Mouse (Mus musculus): Measurements from ENCODE around the gene 2010300C02Rik. TPM values are rescaled to one million over a fixed set of nuclear protein-coding genes. Genes with fewer than 3 reads are reported as not detected.
"Not testable (repeated sequence)": the region's sequence is repeated elsewhere in the genome, so short reads cannot be mapped to it uniquely, and the experiment has no call there.

Gene 2010300C02Rik
- total RNA-seq, 4 experiments from 2014 or later, result 319 to 384 (median 333) TPM

GRCm38 (mm10) chr1:37629876-37630275, 90.0 kb downstream of the 2010300C02Rik start:
- no peak for DNase-seq (ENCODE audit: low spot score in 2 of 2)

GRCm38 (mm10) chr1:37628749-37629148, 91.1 kb downstream of the 2010300C02Rik start:
- peak in 1 of 2 experiments; percentile 44 for DNase-seq (ENCODE audit: low spot score in 2 of 2)

GRCm38 (mm10) chr1:37624185-37624584, 95.7 kb downstream of the 2010300C02Rik start:
- no peak for DNase-seq (ENCODE audit: low spot score in 2 of 2)

- DNase-seq (ENCODE audit: low spot score in 2 of 2), result no peak
These were observed 97.8 kb downstream of the 2010300C02Rik start for GRCm38 (mm10) chr1:37622049-37622448.

- DNase-seq (ENCODE audit: low spot score in 2 of 2), result no peak
These were observed 100.3 kb downstream of the 2010300C02Rik start for GRCm38 (mm10) chr1:37619542-37619941.

- no peak for DNase-seq (ENCODE audit: low spot score in 2 of 2)
These were observed 102.8 kb downstream of the 2010300C02Rik start for GRCm38 (mm10) chr1:37617047-37617446.

GRCm38 (mm10) chr1:37616569-37616968, 103.3 kb downstream of the 2010300C02Rik start:
- no peak for DNase-seq (ENCODE audit: low spot score in 2 of 2)

- no peak for DNase-seq (ENCODE audit: low spot score in 2 of 2)
These were observed 104.4 kb downstream of the 2010300C02Rik start for GRCm38 (mm10) chr1:37615290-37616040.

GRCm38 (mm10) chr1:37614836-37615235, 105.0 kb downstream of the 2010300C02Rik start:
- peak in 1 of 2 experiments; percentile 28 for DNase-seq (ENCODE audit: low spot score in 2 of 2)

GRCm38 (mm10) chr1:37614130-37614529, 105.8 kb downstream of the 2010300C02Rik start:
- DNase-seq (ENCODE audit: low spot score in 2 of 2), result peak in 1 of 2 experiments; percentile 46

GRCm38 (mm10) chr1:37611032-37611431, 108.9 kb downstream of the 2010300C02Rik start:
- no peak for DNase-seq (ENCODE audit: low spot score in 2 of 2)

- DNase-seq (ENCODE audit: low spot score in 2 of 2), result no peak
These were observed 109.6 kb downstream of the 2010300C02Rik start for GRCm38 (mm10) chr1:37610242-37610641.

GRCm38 (mm10) chr1:37605694-37606093, 114.2 kb downstream of the 2010300C02Rik start:
- DNase-seq (ENCODE audit: low spot score in 2 of 2), result not testable (repeated sequence)

GRCm38 (mm10) chr1:37603206-37603605, 116.7 kb downstream of the 2010300C02Rik start:
- no peak for DNase-seq (ENCODE audit: low spot score in 2 of 2)

- DNase-seq (ENCODE audit: low spot score in 2 of 2), result no peak
These were observed 117.6 kb downstream of the 2010300C02Rik start for GRCm38 (mm10) chr1:37602268-37602667.

GRCm38 (mm10) chr1:37601461-37601860, 118.4 kb downstream of the 2010300C02Rik start:
- DNase-seq (ENCODE audit: low spot score in 2 of 2), result no peak

GRCm38 (mm10) chr1:37600640-37601175, 119.2 kb downstream of the 2010300C02Rik start:
- no peak for DNase-seq (ENCODE audit: low spot score in 2 of 2)

GRCm38 (mm10) chr1:37598986-37599385, 120.9 kb downstream of the 2010300C02Rik start:
- DNase-seq (ENCODE audit: low spot score in 2 of 2), result no peak

- not testable (repeated sequence) for DNase-seq (ENCODE audit: low spot score in 2 of 2)
These were observed 125.1 kb downstream of the 2010300C02Rik start for GRCm38 (mm10) chr1:37594812-37595211.

- peak; percentile 33 to 49 for DNase-seq (ENCODE audit: low spot score in 2 of 2)
These were observed 133.9 kb downstream of the 2010300C02Rik start for GRCm38 (mm10) chr1:37585809-37586480.

GRCm38 (mm10) chr1:37583795-37584464, 136.0 kb downstream of the 2010300C02Rik start:
- DNase-seq (ENCODE audit: low spot score in 2 of 2), result no peak

- no peak for DNase-seq (ENCODE audit: low spot score in 2 of 2)
These were observed 136.7 kb downstream of the 2010300C02Rik start for GRCm38 (mm10) chr1:37583167-37583566.
